Mouse (Mus musculus) spleen, adult 2 months (tissue): ENCODE measurements at regions not wholly inside any gene's neighbourhood (a gene's known extent, or its start where the extent isn't known, plus 50 kb on each side); places are given as distances from the start of the nearest gene placed in this dataset.

Source experiments
- CTCF ChIP-seq: fragments of 200-500 bp; IDR thresholded peaks from 2 replicates; pipeline ENCODE4 v1.5.1; 2011; ENCODE audit warnings: mild to moderate bottlenecking, inconsistent platforms; ENCODE audit not compliant: insufficient read depth, insufficient read length, insufficient replicate concordance; ENCODE audit errors: extremely low read depth
- POLR2A ChIP-seq: fragments of 200-500 bp; IDR thresholded peaks from 2 replicates; pipeline ENCODE4 v1.6.1; 2011; ENCODE audit warnings: low read depth, low read length, inconsistent platforms

- TF ChIP-seq CTCF (no peak), POLR2A (no peak)
Measured at GRCm38 (mm10) chr17:10062546-10063100, 257.0 kb downstream of the Qk start.
